Mouse (Mus musculus) midbrain, postnatal 0 days (tissue): Measurements from ENCODE around the gene Xrcc5. TPM values are rescaled to one million over a fixed set of nuclear protein-coding genes. Genes with fewer than 3 reads are reported as not detected.

Experiments used
- ATAC-seq: fragments of 200-750 bp; cut with Nextera tagmentation; 2 replicates; pipeline ENCODE4 v1.8.0; 2017; ENCODE audit warnings: moderate number of reproducible peaks, mild to moderate bottlenecking, moderate TSS enrichment, moderate library complexity; ENCODE audit not compliant: low FRiP score
- DNase-seq: peaks from one replicate; pipeline ENCODE4 v3.0.0-alpha.2; 2015; ENCODE audit warnings: low spot score
- H3K27ac ChIP-seq: fragments of 300-500 bp; sonication (generic); 2 replicates; pipeline ENCODE4 v1.5.1; 2014; ENCODE audit warnings: low read depth, mild to moderate bottlenecking, low read length, mixed read lengths
- H3K27me3 ChIP-seq: fragments of 300-500 bp; sonication (generic); 2 replicates; pipeline ENCODE4 v1.6.1; 2014; ENCODE audit warnings: low read length, control low read depth, mixed read lengths; ENCODE audit not compliant: insufficient read depth
- H3K36me3 ChIP-seq: fragments of 300-500 bp; sonication (generic); 2 replicates; pipeline ENCODE4 v1.6.1; 2014; ENCODE audit warnings: low read length, control low read depth, mixed read lengths; ENCODE audit not compliant: insufficient read depth
- H3K4me1 ChIP-seq: fragments of 300-500 bp; sonication (generic); 2 replicates; pipeline ENCODE4 v1.6.1; 2014; ENCODE audit warnings: mild to moderate bottlenecking, control low read depth, antibody characterized with exemption, low read length, mixed read lengths; ENCODE audit not compliant: insufficient read depth
- H3K4me2 ChIP-seq: fragments of 300-500 bp; sonication (generic); 2 replicates; pipeline ENCODE4 v1.6.1; 2014; ENCODE audit warnings: low read depth, mild to moderate bottlenecking, low read length, mixed read lengths; ENCODE audit not compliant: poor library complexity, severe bottlenecking
- H3K4me3 ChIP-seq: fragments of 300-500 bp; sonication (generic); 2 replicates; pipeline ENCODE4 v1.5.1; 2014; ENCODE audit warnings: low read depth, mild to moderate bottlenecking, low read length, moderate library complexity
- H3K9ac ChIP-seq: fragments of 300-500 bp; sonication (generic); replicated peaks from 2 replicates; pipeline ENCODE4 v1.6.1; 2014; ENCODE audit warnings: mild to moderate bottlenecking, low read length, moderate library complexity, mixed read lengths; ENCODE audit not compliant: poor library complexity, severe bottlenecking
- H3K9me3 ChIP-seq: fragments of 300-500 bp; sonication (generic); 2 replicates; pipeline ENCODE4 v1.6.1; 2016; ENCODE audit warnings: low read length, control low read depth
- CTCF ChIP-seq: IDR thresholded peaks from 2 replicates; pipeline ENCODE4 v1.5.1; 2016; ENCODE audit warnings: antibody characterized with exemption, mild to moderate bottlenecking
- WGBS: fragments of 180-500 bp; shearing (Covaris S2); extraction: QIAGEN DNeasy Blood & Tissue Kit; methylation state at CpG from one replicate; pipeline ENCODE4 v1.1.7; 2014; 5-methylcytosine and 5-hydroxymethylcytosine counted together
- polyA plus RNA-seq: library from polyadenylated mRNA; unstranded; fragments of >200 nt; fragmentation: Nextera tagmentation; extraction: Ambion mirVana; gene quantifications from 2 replicates; pipeline ENCODE4 v1.2.1, GENCODE M21; 2015
- total RNA-seq: library from RNA; depleted of rRNA; stranded (reverse); fragments of >200 nt; gene quantifications from 2 replicates; pipeline ENCODE4 v1.2.3, GENCODE M21; 2014

Xrcc5 gene
- total and polyA plus RNA-seq, 2 experiments from 2014 or later, result 8.3 to 11.1 TPM

- no peak for TF ChIP-seq CTCF
- H3K36me3 ChIP-seq, result no peaks in the 10 kb centered on the region
- H3K9ac ChIP-seq, result no peak overlapping the region
- H3K9me3 ChIP-seq, result no peaks in the 10 kb centered on the region
- WGBS, result 37% methylated on average over 8 of the region's 8 CpGs
- no peak overlapping the region for H3K27ac ChIP-seq
- no peaks in the 10 kb centered on the region for H3K4me1 ChIP-seq
- DNase-seq (peak; percentile 6), ATAC-seq (no peak)
- no peak overlapping the region for H3K4me3 ChIP-seq
- H3K27me3 ChIP-seq, result no peaks in the 10 kb centered on the region
- no peak overlapping the region for H3K4me2 ChIP-seq
Measured at GRCm38 (mm10) chr1:72414561-72415253, 107.5 kb downstream of the Xrcc5 start.

- WGBS, result 58% methylated on average over 8 of the region's 8 CpGs
- DNase-seq (peak; percentile 50), ATAC-seq (no peak)
- H3K4me1 ChIP-seq, result no peaks in the 10 kb centered on the region
- H3K4me2 ChIP-seq, result no peak overlapping the region
- no peaks in the 10 kb centered on the region for H3K9me3 ChIP-seq
- no peak overlapping the region for H3K9ac ChIP-seq
- no peaks in the 10 kb centered on the region for H3K36me3 ChIP-seq
- H3K27me3 ChIP-seq, result no peaks in the 10 kb centered on the region
- TF ChIP-seq CTCF, result no peak
- H3K4me3 ChIP-seq, result no peak overlapping the region
- no peak overlapping the region for H3K27ac ChIP-seq
Measured at GRCm38 (mm10) chr1:72418744-72419655, 111.8 kb downstream of the Xrcc5 start.

GRCm38 (mm10) chr1:72420220-72420619 is 113.0 kb downstream of the Xrcc5 start:
- ATAC-seq (no peak), DNase-seq (no peak)
- Histone ChIP-seq H3K9me3 (no peaks in the 10 kb centered on the region), H3K4me2 (no peak overlapping the region), H3K9ac (no peak overlapping the region), H3K4me1 (no peaks in the 10 kb centered on the region), H3K4me3 (no peak overlapping the region), H3K36me3 (no peaks in the 10 kb centered on the region), H3K27me3 (no peaks in the 10 kb centered on the region), H3K27ac (no peak overlapping the region)
- WGBS, result 66% methylated on average over 2 of the region's 2 CpGs
- no peak for TF ChIP-seq CTCF

GRCm38 (mm10) chr1:72422121-72422520 is 114.9 kb downstream of the Xrcc5 start:
- Histone ChIP-seq H3K4me2 (no peak overlapping the region), H3K27ac (no peak overlapping the region), H3K36me3 (no peaks in the 10 kb centered on the region), H3K4me3 (no peak overlapping the region), H3K4me1 (no peaks in the 10 kb centered on the region), H3K9me3 (no peaks in the 10 kb centered on the region), H3K9ac (no peak overlapping the region), H3K27me3 (no peaks in the 10 kb centered on the region)
- peak; percentile 20 for DNase-seq
- 95% methylated on average over 4 of the region's 4 CpGs for WGBS
- TF ChIP-seq CTCF, result no peak
- no peak for ATAC-seq

- Histone ChIP-seq H3K4me2 (no peak overlapping the region), H3K4me3 (no peak overlapping the region), H3K9me3 (no peaks in the 10 kb centered on the region), H3K27ac (no peak overlapping the region), H3K9ac (no peak overlapping the region), H3K36me3 (peaks cover 11% of the 10 kb centered on the region; the same call in 1 of the 2 replicates), H3K4me1 (no peaks in the 10 kb centered on the region), H3K27me3 (no peaks in the 10 kb centered on the region)
- no peak for ATAC-seq
- DNase-seq, result no peak
- WGBS, result 92% methylated on average over 4 of the region's 4 CpGs
- no peak for TF ChIP-seq CTCF
Measured at GRCm38 (mm10) chr1:72426456-72426855, 119.2 kb downstream of the Xrcc5 start.

GRCm38 (mm10) chr1:72428526-72428925 is 121.3 kb downstream of the Xrcc5 start:
- H3K4me1 ChIP-seq, result no peaks in the 10 kb centered on the region
- H3K9me3 ChIP-seq, result no peaks in the 10 kb centered on the region
- WGBS, result 88% methylated on average over 8 of the region's 8 CpGs
- no peaks in the 10 kb centered on the region for H3K27me3 ChIP-seq
- H3K9ac ChIP-seq, result no peak overlapping the region
- H3K4me2 ChIP-seq, result no peak overlapping the region
- H3K4me3 ChIP-seq, result no peak overlapping the region
- DNase-seq (no peak), ATAC-seq (no peak)
- H3K36me3 ChIP-seq, result peaks cover 11% of the 10 kb centered on the region; the same call in 1 of the 2 replicates
- no peak overlapping the region for H3K27ac ChIP-seq
- no peak for TF ChIP-seq CTCF
